Mouse (Mus musculus) small intestine, adult 10 weeks (tissue): ENCODE measurements around the gene Gm8265. TPM values are rescaled to one million over a fixed set of nuclear protein-coding genes. Genes with fewer than 3 reads are reported as not detected.

Experiments used
- polyA plus RNA-seq: library from polyadenylated mRNA; stranded (reverse); fragments of 350-450 nt; fragmentation: Illumina TruSeq; extraction: RNeasy Lipid Tissue Mini Kit (QIAGEN cat#74804); gene quantifications from one replicate; pipeline ENCODE4 v1.2.3, GENCODE M21; 2014; ENCODE audit warnings: low replicate concordance

Gm8265 gene
- not detected for polyA plus RNA-seq

DNA sequence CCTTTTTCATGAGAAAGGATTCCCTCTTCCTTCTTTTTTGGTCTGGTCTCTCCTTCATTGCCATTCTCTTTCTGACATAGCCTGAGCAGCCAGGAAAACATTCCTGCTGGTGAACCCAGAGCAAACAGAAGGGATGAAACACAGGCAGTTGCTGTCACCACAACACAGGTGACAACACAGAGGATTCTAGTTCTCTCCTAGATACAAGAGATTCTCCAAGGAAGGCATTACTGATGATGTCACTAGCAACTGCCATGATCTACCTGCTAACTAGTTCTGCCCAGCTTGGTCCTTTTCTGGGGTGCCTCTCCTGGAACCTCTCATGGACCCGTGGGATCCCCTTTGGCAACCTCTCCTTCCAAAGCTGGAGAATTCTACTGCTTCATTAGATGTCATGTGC is at the start of gene Gm8265:
TSS of gene Gm8265 (minus strand) at position 101 of the 400 bp plus-strand sequence.

Other genes with a start within 250 kb of the Gm8265 start
- 0.22 TPM for gene Gm3500, start 244.0 kb downstream of the Gm8265 start, polyA plus RNA-seq
- 0.48 TPM for gene Gm3194, start 177.6 kb downstream of the Gm8265 start, polyA plus RNA-seq
- gene Gm8246, start 155.2 kb downstream of the Gm8265 start, polyA plus RNA-seq: not detected
- gene Gm3187, start 148.8 kb downstream of the Gm8265 start, polyA plus RNA-seq: not detected
- 0.59 TPM for gene Gm3488, start 131.4 kb downstream of the Gm8265 start, polyA plus RNA-seq
- not detected for gene Gm3532, start 94.5 kb downstream of the Gm8265 start, polyA plus RNA-seq
- gene Gm9603, start 54.4 kb upstream of the Gm8265 start, polyA plus RNA-seq: not detected
- gene Gm3373, start 108.5 kb upstream of the Gm8265 start, polyA plus RNA-seq: 0.52 TPM
- gene Gm3383, start 175.0 kb upstream of the Gm8265 start, polyA plus RNA-seq: 0.48 TPM
- gene Gm3424, start 197.3 kb upstream of the Gm8265 start, polyA plus RNA-seq: not detected
- gene Gm8237, start 247.4 kb upstream of the Gm8265 start, polyA plus RNA-seq: not detected